ENCODE assay signal across 21 mouse cellular contexts in genomic region chr17:50574161-50574560, GRCm38 (mm10).
A peak's percentile ranks its signal among the peaks of the same experiment; 100 is the strongest.
DNase-seq lines count a peak whose midpoint lies in the region; ATAC-seq and TF ChIP-seq lines count a peak whose summit lies in the region.
"Had no signal": no experiment of that assay in that cellular context is flagged by ENCODE, and none has a peak within 500 bp of the region (broad histone marks: within the 10 kb centered on the region; RNA-seq: fewer than 3 reads in every experiment).

No protein-coding gene starts in this region.

- no peak for TF ChIP-seq POLR2A in spleen, adult 2 months (IDR thresholded peaks at IDR 0.05; ENCODE audit: low read depth, low read length)

- no peak overlapping the region for H3K4me3 ChIP-seq in embryonic facial prominence, embryonic 14.5 days (ENCODE audit: low read depth, low read length)
- H3K4me3 ChIP-seq in embryonic facial prominence, embryonic 10.5 days = no peak overlapping the region
- no peak overlapping the region for H3K4me3 ChIP-seq in spleen, adult 2 months (ENCODE audit: extremely low read depth, insufficient read depth, insufficient read length)
- H3K4me3 ChIP-seq: embryonic facial prominence, embryonic 12.5 days; forebrain, embryonic 13.5 days; limb, embryonic 12.5 days; neural tube, embryonic 15.5 days had no signal

- 81% methylated on average over 12 of the region's 12 CpGs for WGBS in embryonic facial prominence, embryonic 14.5 days
- WGBS in embryonic facial prominence, embryonic 10.5 days = 95% methylated on average over 12 of the region's 12 CpGs
- 52% methylated on average over 12 of the region's 12 CpGs for WGBS in spleen, adult 2 months

- no peak overlapping the region for H3K4me2 ChIP-seq in embryonic facial prominence, embryonic 14.5 days (ENCODE audit: low read depth, low read length)
- H3K4me2 ChIP-seq: embryonic facial prominence, embryonic 12.5 days; forebrain, embryonic 13.5 days; limb, embryonic 12.5 days; neural tube, embryonic 15.5 days had no signal

- ATAC-seq in embryonic facial prominence, embryonic 14.5 days (ENCODE audit: low read depth) = 0 out of 2 replicates have a peak, but pooled peaks have one; percentile 50
- ATAC-seq in frontal cortex, adult (ENCODE audit: low TSS enrichment) = no peak
- ATAC-seq: CD4-positive, CD25-positive, alpha-beta regulatory T cell, adult 4 months; forebrain, embryonic 13.5 days; intestine, postnatal 0 days; Patski had no signal

- no peak for TF ChIP-seq CTCF in spleen, adult 2 months (IDR thresholded peaks at IDR 0.05; ENCODE audit: extremely low read depth, insufficient read depth, insufficient read length, insufficient replicate concordance)

- peak; percentile 49 for DNase-seq in embryonic facial prominence, embryonic 14.5 days (ENCODE audit: low spot score)
- no peak for DNase-seq in embryonic facial prominence, embryonic 10.5 days (ENCODE audit: low spot score)
- peak; percentile 22 for DNase-seq in spleen, adult 12 weeks (ENCODE audit: low spot score)
- DNase-seq in spleen, postnatal 4 days (ENCODE audit: low spot score in 2 of 2) = no peak
- DNase-seq in gastrocnemius, postnatal 10 days = peak; percentile 59
- DNase-seq in spleen, adult 2 months (ENCODE audit: low read depth in 1 of 2, low spot score in 2 of 2) = peak; percentile 53 to 75
- no peak for DNase-seq in heart, postnatal 10 days
- DNase-seq: adrenal gland, adult 8-10 months; cerebellum, adult 11 months; heart, postnatal 4 days; lung, adult 2 months; midbrain, embryonic 14.5 days; thymus, postnatal 14 days had no signal

- no peaks in the 10 kb centered on the region for H3K36me3 ChIP-seq in embryonic facial prominence, embryonic 14.5 days (ENCODE audit: control insufficient read depth, insufficient read depth, low read length)
- H3K36me3 ChIP-seq in embryonic facial prominence, embryonic 10.5 days (replicated peaks) = no peaks in the 10 kb centered on the region
- no peaks in the 10 kb centered on the region; the same call in 1 of the 2 replicates for H3K36me3 ChIP-seq in spleen, adult 2 months (ENCODE audit: control insufficient read depth, insufficient read depth, low read length)
- H3K36me3 ChIP-seq: embryonic facial prominence, embryonic 12.5 days; limb, embryonic 12.5 days; neural tube, embryonic 15.5 days had no signal

- H3K9ac ChIP-seq in embryonic facial prominence, embryonic 14.5 days (ENCODE audit: low read depth, low read length) = no peak overlapping the region
- H3K9ac ChIP-seq: embryonic facial prominence, embryonic 12.5 days; forebrain, embryonic 13.5 days; limb, embryonic 12.5 days; neural tube, embryonic 15.5 days had no signal

- H3K9me3 ChIP-seq in embryonic facial prominence, embryonic 14.5 days (ENCODE audit: control insufficient read depth, low read length) = no peaks in the 10 kb centered on the region
- no peaks in the 10 kb centered on the region for H3K9me3 ChIP-seq in embryonic facial prominence, embryonic 10.5 days
- H3K9me3 ChIP-seq: embryonic facial prominence, embryonic 12.5 days; forebrain, embryonic 13.5 days; limb, embryonic 12.5 days; neural tube, embryonic 15.5 days had no signal

- H3K27ac ChIP-seq in embryonic facial prominence, embryonic 14.5 days (replicated peaks; ENCODE audit: low read depth, low read length) = no peak overlapping the region
- H3K27ac ChIP-seq in embryonic facial prominence, embryonic 10.5 days (replicated peaks) = no peak overlapping the region
- H3K27ac ChIP-seq in spleen, adult 2 months (ENCODE audit: insufficient read depth, low read length) = no peak overlapping the region
- H3K27ac ChIP-seq: embryonic facial prominence, embryonic 12.5 days; forebrain, embryonic 13.5 days; limb, embryonic 12.5 days; neural tube, embryonic 15.5 days had no signal

- no peaks in the 10 kb centered on the region for H3K27me3 ChIP-seq in embryonic facial prominence, embryonic 14.5 days (replicated peaks; ENCODE audit: control insufficient read depth, insufficient read depth, low read length)
- H3K27me3 ChIP-seq in embryonic facial prominence, embryonic 10.5 days (replicated peaks; ENCODE audit: low read depth, poor library complexity, severe bottlenecking) = no peaks in the 10 kb centered on the region
- H3K27me3 ChIP-seq in spleen, adult 2 months (ENCODE audit: control insufficient read depth, insufficient read depth, low read length) = no peaks in the 10 kb centered on the region
- H3K27me3 ChIP-seq: embryonic facial prominence, embryonic 12.5 days; forebrain, embryonic 13.5 days; limb, embryonic 12.5 days; neural tube, embryonic 15.5 days had no signal

- intact Hi-C loops in heart, postnatal 10 days (cut with DNase I) = no loop called here

- H3K4me1 ChIP-seq in embryonic facial prominence, embryonic 14.5 days (ENCODE audit: control insufficient read depth, insufficient read depth, low read length) = no peaks in the 10 kb centered on the region
- H3K4me1 ChIP-seq in embryonic facial prominence, embryonic 10.5 days = no peaks in the 10 kb centered on the region
- H3K4me1 ChIP-seq in spleen, adult 2 months (ENCODE audit: control insufficient read depth, insufficient read depth, insufficient read length) = peaks cover 8% of the 10 kb centered on the region
- H3K4me1 ChIP-seq: embryonic facial prominence, embryonic 12.5 days; forebrain, embryonic 13.5 days; limb, embryonic 12.5 days; neural tube, embryonic 15.5 days had no signal

Comparison
In these comparisons a context has a peak if more than half of its experiments do, and no peak if none do; other contexts are left out.
1. DNase-seq: peak in embryonic facial prominence, embryonic 14.5 days (single experiment), spleen, adult 12 weeks (single experiment), gastrocnemius, postnatal 10 days (single experiment) and spleen, adult 2 months (2 of 2); none in embryonic facial prominence, embryonic 10.5 days (single experiment), spleen, postnatal 4 days (0 of 2) and heart, postnatal 10 days (0 of 2).